Mouse (Mus musculus) embryonic fibroblast, embryonic 13.5 days (primary cell): ENCODE measurements around the gene Dnajc6.

Source experiments
- CTCF ChIP-seq: IDR thresholded peaks from 2 replicates; pipeline ENCODE4 v1.5.1; 2011; ENCODE audit warnings: mild to moderate bottlenecking, control low read depth, low read length, moderate library complexity, borderline replicate concordance; ENCODE audit not compliant: insufficient read depth
- POLR2A ChIP-seq: IDR thresholded peaks from 2 replicates; pipeline ENCODE4 v1.6.1; 2011; ENCODE audit warnings: low read depth, mild to moderate bottlenecking, control low read depth, low read length, moderate library complexity

DNA sequence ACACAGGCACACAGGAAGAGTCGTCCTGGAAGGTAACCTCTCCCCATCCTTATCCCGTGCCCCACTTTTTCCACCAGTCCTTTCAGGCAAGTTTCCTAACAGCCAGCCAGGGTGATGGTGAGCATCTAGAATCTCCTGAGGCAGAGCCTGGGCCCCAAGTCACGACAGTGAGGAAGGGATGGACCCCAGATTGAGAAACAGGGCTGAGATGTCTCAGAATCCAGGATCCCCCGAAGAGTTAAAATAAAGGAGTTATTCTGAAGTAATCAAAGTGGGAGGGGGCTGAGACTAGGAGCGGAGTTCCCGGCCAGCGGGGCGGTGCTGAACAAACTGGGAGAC, 150.4 kb downstream of the Dnajc6 start:
- TF ChIP-seq CTCF (no peak), POLR2A (peak; percentile 70)
